Mouse (Mus musculus): ENCODE results near the gene 1110004F10Rik.

1110004F10Rik gene

GRCm38 (mm10) chr7:116147114-116147513 is 107.9 kb downstream of the 1110004F10Rik start:
- DNase-seq = no peak

DNA sequence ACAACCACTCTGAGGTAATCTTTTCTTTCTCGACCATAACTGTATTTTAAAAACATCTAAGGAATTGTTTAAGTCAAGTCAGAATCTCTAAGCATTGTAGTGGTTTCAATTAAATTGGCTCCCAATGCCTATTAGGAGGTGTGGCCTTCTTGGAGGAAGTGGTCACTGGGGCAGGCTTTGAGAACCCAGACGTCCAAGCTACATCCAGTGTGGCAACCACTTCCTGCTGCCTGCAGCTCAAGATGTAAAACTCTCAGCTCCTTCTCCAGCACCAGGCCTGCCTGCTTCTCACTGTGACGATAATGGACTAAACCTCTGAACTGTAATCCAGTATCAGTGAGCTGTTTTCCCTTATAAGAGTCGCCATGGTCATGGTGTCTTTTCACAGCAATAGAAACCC is 110.4 kb downstream of the 1110004F10Rik start:
- no peak for DNase-seq

DNA sequence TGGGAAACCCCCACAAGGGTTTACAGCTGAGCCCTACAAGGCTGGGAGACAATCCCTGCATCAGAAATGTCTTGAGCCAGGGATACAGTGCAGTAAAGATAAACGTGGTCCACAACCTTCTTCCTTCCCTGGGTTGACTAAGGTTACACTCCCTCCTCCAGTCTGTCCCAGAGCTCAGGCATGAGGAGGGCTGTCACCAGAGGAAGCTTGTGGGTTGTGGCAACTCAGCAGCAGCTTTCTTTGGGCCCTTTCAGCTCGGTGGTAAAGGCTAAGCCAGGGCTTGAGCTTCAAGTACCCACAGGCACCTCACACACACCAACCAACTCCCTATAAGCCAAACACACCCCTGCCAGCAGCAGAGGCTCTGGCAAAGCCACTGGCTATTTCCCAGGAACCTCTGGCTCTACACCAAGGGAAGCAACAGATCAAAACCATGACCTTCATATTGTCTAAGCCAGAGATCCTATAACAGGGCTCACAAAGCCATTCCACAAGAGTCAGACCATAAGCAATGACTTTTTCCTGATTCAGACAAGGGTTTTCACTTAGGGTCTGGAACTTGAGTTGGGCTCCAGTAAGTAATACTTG is 114.7 kb downstream of the 1110004F10Rik start:
- DNase-seq = no peak
